Mouse (Mus musculus): Measurements from ENCODE around the gene Chst4. TPM values are rescaled to one million over a fixed set of nuclear protein-coding genes. Genes with fewer than 3 reads are reported as not detected.
A peak's percentile ranks its signal among the peaks of the same experiment; 100 is the strongest.
"Not testable (repeated sequence)": the region's sequence is repeated elsewhere in the genome, so short reads cannot be mapped to it uniquely, and the experiment has no call there.

Gene Chst4
- polyA plus RNA-seq, 1 experiment = 25.9 TPM

DNA sequence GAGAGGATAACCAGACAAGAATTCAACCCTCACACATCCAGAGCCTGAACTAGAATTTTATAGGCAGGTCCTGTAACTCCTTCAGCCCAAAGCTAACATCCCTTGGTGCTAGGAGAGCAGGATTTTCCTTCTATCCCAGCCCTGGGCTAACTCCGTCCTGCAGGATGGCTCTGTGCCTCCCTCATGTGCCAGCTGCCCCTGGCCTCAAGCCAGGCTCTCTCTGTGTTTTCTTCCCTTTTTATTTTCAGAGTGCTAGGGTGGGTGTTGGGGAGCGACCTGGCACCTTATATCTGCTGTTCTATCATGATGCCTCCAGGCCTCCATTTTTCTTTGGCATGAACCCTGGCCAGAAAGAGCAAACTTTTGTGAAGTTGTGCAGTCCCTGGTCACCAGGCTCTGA is 3.4 kb downstream of the Chst4 start:
- Histone ChIP-seq H3K27ac (ENCODE audit: insufficient read depth, low read depth, low read length) (no peak overlapping the region), H3K4me1 (ENCODE audit: control insufficient read depth, insufficient read depth, insufficient read length, low read length) (peaks cover 29% of the 10 kb centered on the region), H3K36me3 (ENCODE audit: control insufficient read depth, insufficient read depth, low read length) (0 out of 2 replicates have a peak, but pooled peaks cover 1% of the 10 kb centered on the region), H3K4me3 (ENCODE audit: low read depth, low read length) (no peak overlapping the region), H3K27me3 (ENCODE audit: control insufficient read depth, insufficient read depth, low read length) (no peaks in the 10 kb centered on the region)
- TF ChIP-seq POLR2A (IDR thresholded peaks at IDR 0.05; ENCODE audit: low read depth, low read length) (no peak), CTCF (IDR thresholded peaks at IDR 0.05; ENCODE audit: extremely low read depth, insufficient read length, insufficient replicate concordance, low read depth, low read length) (no peak)
- 43% methylated on average over 2 of the region's 2 CpGs for WGBS

DNA sequence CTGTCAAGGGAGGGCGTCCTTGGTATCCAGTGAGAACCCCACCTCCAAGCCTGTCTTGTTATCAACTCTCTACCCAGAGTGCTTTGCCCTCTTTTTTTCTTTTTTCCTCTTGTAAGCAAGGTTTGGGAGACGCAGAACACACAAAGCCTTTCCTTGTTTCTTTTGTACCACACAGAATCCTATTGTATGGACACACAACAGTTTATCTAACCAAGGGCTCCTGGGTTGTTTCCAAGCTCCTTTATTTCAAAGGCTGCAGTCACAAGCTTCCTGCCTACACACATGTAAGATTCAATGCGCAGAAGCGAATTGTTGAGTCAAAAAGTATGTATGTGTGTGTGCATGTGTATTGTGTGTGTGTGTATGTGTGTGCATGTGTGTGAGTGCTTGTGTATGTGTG is 5.2 kb downstream of the Chst4 start:
- no peak overlapping the region for H3K4me3 ChIP-seq (ENCODE audit: low read depth, low read length)
- WGBS = 76% methylated on average over 4 of the region's 4 CpGs
- H3K36me3 ChIP-seq (ENCODE audit: control insufficient read depth, insufficient read depth, low read length) = 0 out of 2 replicates have a peak, but pooled peaks cover 1% of the 10 kb centered on the region
- peaks cover 20% of the 10 kb centered on the region for H3K4me1 ChIP-seq (ENCODE audit: control insufficient read depth, insufficient read depth, insufficient read length, low read length)
- H3K27me3 ChIP-seq (ENCODE audit: control insufficient read depth, insufficient read depth, low read length) = no peaks in the 10 kb centered on the region
- H3K27ac ChIP-seq (ENCODE audit: insufficient read depth, low read depth, low read length) = no peak overlapping the region
- TF ChIP-seq POLR2A (IDR thresholded peaks at IDR 0.05; ENCODE audit: low read depth, low read length) = no peak

DNA sequence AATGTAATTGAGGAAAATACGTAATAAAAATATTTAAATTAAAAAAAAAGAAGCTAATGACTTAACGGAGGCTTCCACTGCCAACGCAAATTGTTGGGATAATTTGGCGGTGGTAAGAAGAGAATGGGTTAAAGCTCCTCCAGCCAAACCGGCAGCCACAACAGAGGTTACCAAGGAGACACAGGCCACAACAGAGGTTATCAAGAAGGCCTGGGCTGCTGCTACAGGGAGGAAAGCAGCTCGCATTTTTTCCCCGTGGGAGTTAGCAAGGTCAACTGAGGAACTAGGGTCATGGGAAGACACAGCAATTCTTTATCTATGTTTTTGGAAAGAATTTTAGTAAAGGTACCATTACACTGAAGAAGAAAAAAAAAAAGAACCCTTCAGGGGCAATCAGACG is 5.8 kb downstream of the Chst4 start:
- not testable (repeated sequence) for H3K36me3 ChIP-seq (ENCODE audit: control insufficient read depth, insufficient read depth, low read length); H3K27me3 ChIP-seq (ENCODE audit: control insufficient read depth, insufficient read depth, low read length); H3K27ac ChIP-seq (ENCODE audit: insufficient read depth, low read depth, low read length); H3K4me3 ChIP-seq (ENCODE audit: low read depth, low read length)
- peaks cover 15% of the 10 kb centered on the region for H3K4me1 ChIP-seq (ENCODE audit: control insufficient read depth, insufficient read depth, insufficient read length, low read length)
- 57% methylated on average over 8 of the region's 8 CpGs for WGBS

DNA sequence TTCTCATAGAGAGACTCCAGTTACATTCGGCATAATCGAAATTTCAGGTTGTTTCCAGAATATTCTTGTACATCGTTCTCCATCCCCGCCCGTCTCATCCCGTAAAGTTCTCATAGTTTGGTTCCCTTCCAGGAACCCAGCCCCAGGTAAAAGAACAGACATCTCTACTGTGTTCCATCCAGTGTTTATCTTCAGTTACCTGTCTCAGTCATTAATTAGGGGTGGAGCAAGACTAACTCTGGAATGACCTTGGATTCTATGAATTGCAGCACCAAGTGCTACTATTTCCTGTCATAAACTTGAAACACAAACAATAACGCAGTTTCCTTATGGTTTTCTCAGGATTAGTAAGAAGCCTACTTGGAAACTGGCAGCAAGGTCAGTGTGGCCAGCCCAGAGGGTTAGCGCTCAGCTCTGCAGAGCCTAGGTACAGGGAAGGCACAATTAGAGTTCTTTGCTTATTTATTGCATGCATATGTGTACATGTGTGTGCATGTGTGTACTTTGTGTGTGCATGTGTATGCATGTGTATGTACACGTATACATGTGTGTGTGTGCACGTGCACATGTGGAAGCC is 16.7 kb downstream of the Chst4 start:
- H3K4me1 ChIP-seq (ENCODE audit: control insufficient read depth, insufficient read depth, insufficient read length, low read length) = peaks cover 24% of the 10 kb centered on the region; the same call in 1 of the 2 replicates
- H3K36me3 ChIP-seq (ENCODE audit: control insufficient read depth, insufficient read depth, low read length) = no peaks in the 10 kb centered on the region
- H3K4me3 ChIP-seq (ENCODE audit: low read depth, low read length) = no peak overlapping the region
- no peaks in the 10 kb centered on the region for H3K27me3 ChIP-seq (ENCODE audit: control insufficient read depth, insufficient read depth, low read length)
- TF ChIP-seq POLR2A (IDR thresholded peaks at IDR 0.05; ENCODE audit: low read depth, low read length) (no peak), CTCF (IDR thresholded peaks at IDR 0.05; ENCODE audit: extremely low read depth, insufficient read length, insufficient replicate concordance, low read depth, low read length) (no peak)
- WGBS = 27% methylated on average over 10 of the region's 10 CpGs
- H3K27ac ChIP-seq (ENCODE audit: insufficient read depth, low read depth, low read length) = peak overlapping the region; percentile 70

DNA sequence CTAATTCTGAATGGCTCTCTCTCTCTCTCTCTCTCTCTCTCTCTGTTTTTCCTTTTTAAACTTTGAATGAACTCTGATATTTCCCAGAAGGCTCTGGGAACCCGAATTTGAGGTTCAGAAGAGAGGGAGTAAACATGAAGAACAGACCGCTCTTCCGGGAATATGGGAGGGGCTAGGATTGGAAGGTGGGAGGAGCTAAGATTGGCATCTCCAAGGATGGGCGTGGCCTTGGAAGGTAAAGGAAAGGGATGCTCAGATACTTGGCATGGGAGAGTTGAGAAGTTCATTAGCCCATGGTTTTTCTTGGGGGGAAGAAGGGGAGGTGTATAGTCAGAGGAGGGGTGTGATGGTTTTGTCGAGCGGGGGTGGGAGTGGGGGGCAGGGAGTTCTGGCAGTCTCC is 17.5 kb downstream of the Chst4 start:
- Histone ChIP-seq H3K27ac (ENCODE audit: insufficient read depth, low read depth, low read length) (peak overlapping the region; percentile 70; the same call in 1 of the 2 replicates), H3K27me3 (ENCODE audit: control insufficient read depth, insufficient read depth, low read length) (no peaks in the 10 kb centered on the region)
- TF ChIP-seq CTCF (IDR thresholded peaks at IDR 0.05; ENCODE audit: extremely low read depth, insufficient read length, insufficient replicate concordance, low read depth, low read length) (no peak), POLR2A (IDR thresholded peaks at IDR 0.05; ENCODE audit: low read depth, low read length) (no peak)

DNA sequence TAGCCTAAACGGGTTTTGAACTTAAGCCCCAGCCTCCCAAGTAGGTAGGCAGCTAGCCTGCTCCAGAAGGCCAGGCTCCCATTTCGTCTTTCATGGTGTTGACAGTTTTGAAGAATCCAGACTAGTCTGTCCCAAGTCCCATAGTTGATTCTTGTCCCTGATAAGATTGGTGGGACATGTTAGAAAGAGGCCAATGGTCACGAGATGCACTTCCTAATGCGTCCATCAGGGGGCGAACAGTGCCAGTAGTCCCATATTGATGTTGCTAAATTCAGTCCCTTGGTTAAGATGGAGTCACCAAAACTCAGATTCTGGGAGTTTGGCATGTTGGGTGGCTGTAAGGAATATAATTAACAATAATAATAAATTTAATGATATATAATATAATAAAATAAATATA is 28.7 kb downstream of the Chst4 start:
- no peak overlapping the region for H3K27ac ChIP-seq (ENCODE audit: insufficient read depth, low read depth, low read length)
- H3K4me1 ChIP-seq (ENCODE audit: control insufficient read depth, insufficient read depth, insufficient read length, low read length) = peaks cover 7% of the 10 kb centered on the region
- WGBS = 32% methylated on average over 5 of the region's 5 CpGs
- no peaks in the 10 kb centered on the region for H3K27me3 ChIP-seq (ENCODE audit: control insufficient read depth, insufficient read depth, low read length)
- H3K36me3 ChIP-seq (ENCODE audit: control insufficient read depth, insufficient read depth, low read length) = no peaks in the 10 kb centered on the region
- TF ChIP-seq CTCF (IDR thresholded peaks at IDR 0.05; ENCODE audit: extremely low read depth, insufficient read length, insufficient replicate concordance, low read depth, low read length) (peak; percentile 53; the same call in 1 of the 2 replicates), POLR2A (IDR thresholded peaks at IDR 0.05; ENCODE audit: low read depth, low read length) (no peak)
- no peak overlapping the region for H3K4me3 ChIP-seq (ENCODE audit: low read depth, low read length)

More for the DNA sequence above, 17.5 kb downstream of the Chst4 start:
- no peak overlapping the region for H3K4me3 ChIP-seq (ENCODE audit: low read depth, low read length)
- 18% methylated on average over 6 of the region's 6 CpGs for WGBS
- no peaks in the 10 kb centered on the region for H3K36me3 ChIP-seq (ENCODE audit: control insufficient read depth, insufficient read depth, low read length)
- peaks cover 21% of the 10 kb centered on the region; the same call in 1 of the 2 replicates for H3K4me1 ChIP-seq (ENCODE audit: control insufficient read depth, insufficient read depth, insufficient read length, low read length)

DNA sequence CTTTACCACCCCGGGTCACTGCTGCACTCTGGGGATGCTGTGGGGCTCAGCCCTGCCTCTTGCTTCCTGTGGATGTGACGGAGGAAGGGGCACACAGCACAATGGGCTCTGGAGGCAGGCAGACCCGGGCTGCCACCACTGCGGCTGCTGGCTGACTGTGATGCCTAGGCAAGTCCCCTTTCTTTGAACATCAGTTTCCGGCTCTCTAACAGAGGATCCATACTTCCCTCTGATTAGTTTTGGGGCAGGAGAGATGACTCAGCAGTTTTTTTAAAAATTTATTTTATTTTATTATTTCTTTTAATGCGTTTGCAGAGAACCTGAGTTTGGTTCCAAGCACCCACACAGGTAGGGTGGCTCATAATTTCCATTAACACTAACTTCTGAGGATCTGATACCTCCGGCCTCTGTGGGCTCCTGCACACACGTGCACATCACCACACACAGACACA is 30.5 kb downstream of the Chst4 start:
- Histone ChIP-seq H3K4me3 (ENCODE audit: low read depth, low read length) (no peak overlapping the region), H3K4me1 (ENCODE audit: control insufficient read depth, insufficient read depth, insufficient read length, low read length) (peaks cover 7% of the 10 kb centered on the region), H3K27ac (ENCODE audit: insufficient read depth, low read depth, low read length) (peak overlapping the region; percentile 73), H3K27me3 (ENCODE audit: control insufficient read depth, insufficient read depth, low read length) (no peaks in the 10 kb centered on the region), H3K36me3 (ENCODE audit: control insufficient read depth, insufficient read depth, low read length) (no peaks in the 10 kb centered on the region)
- TF ChIP-seq POLR2A (IDR thresholded peaks at IDR 0.05; ENCODE audit: low read depth, low read length) (no peak), CTCF (IDR thresholded peaks at IDR 0.05; ENCODE audit: extremely low read depth, insufficient read length, insufficient replicate concordance, low read depth, low read length) (no peak)
- WGBS = 38% methylated on average over 8 of the region's 8 CpGs

Measured in small intestine, adult 2 months (tissue).